Comparison of ENCODE assay signal across 9 mouse cellular contexts in genomic region chr10:71225894-71226293, GRCm38 (mm10). TPM values are rescaled to one million over a fixed set of nuclear protein-coding genes. Genes with fewer than 3 reads are reported as not detected.
DNase-seq lines count a peak whose midpoint lies in the region; ATAC-seq lines count a peak whose summit lies in the region.
"Had no signal": no experiment of that assay in that cellular context is flagged by ENCODE, and none has a peak within 500 bp of the region (broad histone marks: within the 10 kb centered on the region; RNA-seq: fewer than 3 reads in every experiment).

No protein-coding gene starts in this region.

- H3K9me3 ChIP-seq in heart, embryonic 11.5 days (replicated peaks; ENCODE audit: control insufficient read depth, low read length) = no peaks in the 10 kb centered on the region; the same call in 1 of the 2 replicates
- H3K9me3 ChIP-seq in midbrain, embryonic 16.5 days (replicated peaks; ENCODE audit: control insufficient read depth, low read length, poor library complexity, severe bottlenecking) = no peaks in the 10 kb centered on the region

- H3K4me3 ChIP-seq in heart, embryonic 11.5 days (ENCODE audit: low read depth, low read length) = no peak overlapping the region
- H3K4me3 ChIP-seq in midbrain, embryonic 16.5 days (ENCODE audit: low read depth, low read length) = no peak overlapping the region
- H3K4me3 ChIP-seq: myocyte had no signal

- intact Hi-C loops in left cerebral cortex, postnatal 36 days (cut with DNase I) = loop anchor here (10.0 kb wide), 1 partner anchor 661 kb away; no protein-coding TSS in a partner anchor

- H3K4me2 ChIP-seq in heart, embryonic 11.5 days = no peak overlapping the region
- H3K4me2 ChIP-seq in midbrain, embryonic 16.5 days (ENCODE audit: low read length) = no peak overlapping the region

- H3K9ac ChIP-seq in heart, embryonic 11.5 days (ENCODE audit: low read depth, low read length) = no peak overlapping the region
- H3K9ac ChIP-seq in midbrain, embryonic 16.5 days (ENCODE audit: low read depth, low read length) = no peak overlapping the region

- H3K27me3 ChIP-seq in heart, embryonic 11.5 days (ENCODE audit: control insufficient read depth, insufficient read depth, low read length) = no peaks in the 10 kb centered on the region
- H3K27me3 ChIP-seq in midbrain, embryonic 16.5 days (ENCODE audit: control insufficient read depth, insufficient read depth, low read depth, low read length) = no peaks in the 10 kb centered on the region

- no peak for ATAC-seq in heart, embryonic 11.5 days (replicated peaks; ENCODE audit: insufficient number of reproducible peaks, low FRiP score, low TSS enrichment)
- peak; percentile 84 for ATAC-seq in frontal cortex, adult (ENCODE audit: low TSS enrichment)
- ATAC-seq in inflammation-experienced regulatory T-cells, adult 6 months = peak; percentile 80
- ATAC-seq in midbrain, embryonic 16.5 days = peak; percentile 58; the same call in 1 of the 2 replicates

- WGBS in heart, embryonic 11.5 days (ENCODE audit: insufficient replicate concordance) = 40% methylated on average over 7 of the region's 7 CpGs
- WGBS in midbrain, embryonic 16.5 days = 38% methylated on average over 7 of the region's 7 CpGs

- DNase-seq in heart, adult 11 months = peak; percentile 94
- DNase-seq in cerebellum, adult 11-12 months = peak; percentile 51
- DNase-seq in left cerebral cortex, postnatal 36 days (ENCODE audit: low spot score in 2 of 2) = peak; percentile 63 to 77
- peak; percentile 55 to 88 for DNase-seq in spleen, adult 18-20 months

- H3K36me3 ChIP-seq in heart, embryonic 11.5 days (ENCODE audit: control insufficient read depth, insufficient read depth, low read length) = peaks cover 37% of the 10 kb centered on the region
- peaks cover 25% of the 10 kb centered on the region for H3K36me3 ChIP-seq in midbrain, embryonic 16.5 days (ENCODE audit: control insufficient read depth, insufficient read depth, low read length)

- H3K4me1 ChIP-seq in heart, embryonic 11.5 days (ENCODE audit: control insufficient read depth, insufficient read depth, low read length) = no peaks in the 10 kb centered on the region
- H3K4me1 ChIP-seq in midbrain, embryonic 16.5 days (ENCODE audit: control insufficient read depth, insufficient read depth, low read length) = no peaks in the 10 kb centered on the region

- no peak overlapping the region for H3K27ac ChIP-seq in heart, embryonic 11.5 days (ENCODE audit: low read depth, low read length)
- no peak overlapping the region for H3K27ac ChIP-seq in midbrain, embryonic 16.5 days (ENCODE audit: low read length)

RNA-seq across cellular contexts. Expression of gene Tfam, which starts 12.2 kb away (rescaled TPM):
- polyA plus RNA-seq in heart, embryonic 11.5 days (2014; fragmentation: Nextera tagmentation; extraction: Ambion mirVana) = 62.6 and 67.5 TPM in 2 replicates
- 100 to 1,000 TPM in 1 of 3 experiments, 10 to 100 TPM in 2; 92.5 to 100 (median 93.8) TPM for polyA plus RNA-seq in inflammation-experienced regulatory T-cells, adult 6 months (2017; shearing (Covaris generic))
- total RNA-seq in left cerebral cortex, postnatal 36 days (2021) = 10 to 100 TPM; 31.4 to 32.9 TPM
- 49.7 and 50.2 TPM in 2 replicates for polyA plus RNA-seq in midbrain, embryonic 16.5 days (2015; fragmentation: Nextera tagmentation; extraction: Ambion mirVana)

RNA-seq across cellular contexts. Expression of gene Ube2d1, which starts 59.2 kb away (rescaled TPM):
- 81.2 and 86.9 TPM in 2 replicates for polyA plus RNA-seq in heart, embryonic 11.5 days (2014; fragmentation: Nextera tagmentation; extraction: Ambion mirVana)
- polyA plus RNA-seq in inflammation-experienced regulatory T-cells, adult 6 months (2017; shearing (Covaris generic)) = 10 to 100 TPM; 17.3 to 22.4 (median 21.3) TPM
- 10 to 100 TPM; 49.9 to 51.8 TPM for total RNA-seq in left cerebral cortex, postnatal 36 days (2021)
- 187 and 193 TPM in 2 replicates for polyA plus RNA-seq in midbrain, embryonic 16.5 days (2015; fragmentation: Nextera tagmentation; extraction: Ambion mirVana)
